Mouse (Mus musculus): ENCODE data around the gene Iglon5.

Iglon5 gene

DNA sequence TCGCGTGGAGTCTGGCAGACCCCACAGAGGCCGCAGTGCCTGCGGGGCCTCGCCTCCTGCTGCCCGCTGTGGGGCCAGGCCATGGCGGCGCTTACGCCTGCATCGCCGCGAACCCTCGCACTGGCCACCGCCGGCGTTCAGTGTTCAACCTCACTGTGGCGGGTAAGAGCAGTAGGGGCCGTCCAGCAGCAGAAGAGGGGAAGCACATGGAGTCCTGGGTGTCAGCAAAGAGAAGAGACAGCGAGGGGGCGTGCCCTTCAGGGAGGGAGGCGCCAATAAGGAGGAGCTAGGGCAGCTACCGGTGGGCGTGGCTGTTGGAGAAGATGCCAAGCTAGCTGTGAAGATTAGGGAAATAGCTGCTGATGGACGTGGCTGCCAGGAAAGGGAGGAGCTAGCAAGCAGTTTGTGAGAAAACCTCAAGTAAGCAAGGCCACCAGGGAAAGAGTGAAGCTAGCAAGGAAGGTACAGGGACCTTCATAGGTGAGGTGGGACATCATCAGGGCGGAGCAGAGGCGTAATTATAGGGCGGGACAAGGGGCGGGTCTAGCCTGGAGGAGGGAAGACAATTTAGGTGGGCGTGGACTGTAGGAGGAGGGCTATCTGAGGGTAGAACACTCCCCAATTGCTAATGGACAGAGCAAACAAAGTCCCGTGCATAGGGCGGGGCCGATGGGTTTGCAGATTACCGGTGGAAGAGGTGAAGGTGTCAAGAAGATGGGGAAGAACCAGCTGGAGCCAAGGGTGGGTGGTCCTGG is 24.4 kb downstream of the Iglon5 start:
- peak; percentile 62 for DNase-seq (ENCODE audit: low spot score)

DNA sequence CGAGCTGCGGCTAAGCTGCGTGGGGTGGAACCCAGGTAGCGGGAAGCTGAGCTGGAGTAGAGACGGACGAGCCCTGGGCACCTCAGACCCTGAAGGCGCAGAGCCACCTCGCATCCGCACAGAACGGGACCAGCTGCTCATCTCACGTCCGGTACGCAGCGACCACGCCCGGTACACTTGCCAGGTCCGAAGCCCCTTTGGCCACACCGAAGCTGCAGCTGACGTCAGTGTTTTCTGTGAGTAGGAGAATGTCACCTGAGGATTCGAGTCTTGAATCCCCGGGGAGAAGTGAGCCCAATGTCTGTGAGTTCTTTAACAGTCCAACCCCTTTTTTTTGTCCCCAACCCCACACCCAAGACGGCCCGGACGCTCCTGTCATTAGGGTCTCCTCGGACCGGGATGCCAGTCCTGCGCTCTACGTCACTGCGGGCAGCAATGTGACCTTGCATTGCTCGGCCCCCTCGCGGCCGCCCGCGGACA is 25.0 kb downstream of the Iglon5 start:
- DNase-seq (ENCODE audit: low spot score) = no peak

DNA sequence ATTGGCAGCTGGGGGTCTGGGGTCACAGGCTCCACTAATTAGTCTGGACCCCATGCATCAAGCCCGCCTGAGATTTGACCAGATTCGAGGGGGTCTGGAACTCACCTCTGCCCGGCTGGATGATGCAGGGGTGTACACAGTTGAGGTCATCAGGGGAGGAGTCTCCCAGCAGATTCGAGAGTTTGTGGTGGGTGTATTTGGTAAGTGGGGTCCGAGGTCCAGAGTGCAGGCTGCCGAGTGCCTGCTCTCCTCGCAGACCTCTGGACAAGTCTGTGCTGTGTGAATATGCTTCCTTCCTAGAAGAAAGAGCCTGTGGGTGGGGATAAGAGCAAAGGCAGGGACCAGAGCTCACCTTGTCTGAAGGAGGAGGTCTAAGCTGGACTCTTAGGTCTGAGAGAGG is 25.9 kb downstream of the Iglon5 start:
- no peak for DNase-seq (ENCODE audit: low spot score)

GRCm38 (mm10) chr7:43462851-43463250 is 27.0 kb downstream of the Iglon5 start, which contains the start of gene Vsig10l:
Gene Vsig10l (plus strand): TSS chr7:43463151.
- DNase-seq (ENCODE audit: low spot score) = no peak

- no peak for DNase-seq (ENCODE audit: low spot score)
Measured at GRCm38 (mm10) chr7:43454371-43454770, 35.5 kb downstream of the Iglon5 start.

- no peak for DNase-seq (ENCODE audit: low spot score)
Measured at GRCm38 (mm10) chr7:43453599-43454355, 36.1 kb downstream of the Iglon5 start.

GRCm38 (mm10) chr7:43452609-43453008 is 37.3 kb downstream of the Iglon5 start:
- DNase-seq (ENCODE audit: low spot score) = no peak

GRCm38 (mm10) chr7:43451726-43452125 is 38.1 kb downstream of the Iglon5 start:
- DNase-seq (ENCODE audit: low spot score) = no peak

DNA sequence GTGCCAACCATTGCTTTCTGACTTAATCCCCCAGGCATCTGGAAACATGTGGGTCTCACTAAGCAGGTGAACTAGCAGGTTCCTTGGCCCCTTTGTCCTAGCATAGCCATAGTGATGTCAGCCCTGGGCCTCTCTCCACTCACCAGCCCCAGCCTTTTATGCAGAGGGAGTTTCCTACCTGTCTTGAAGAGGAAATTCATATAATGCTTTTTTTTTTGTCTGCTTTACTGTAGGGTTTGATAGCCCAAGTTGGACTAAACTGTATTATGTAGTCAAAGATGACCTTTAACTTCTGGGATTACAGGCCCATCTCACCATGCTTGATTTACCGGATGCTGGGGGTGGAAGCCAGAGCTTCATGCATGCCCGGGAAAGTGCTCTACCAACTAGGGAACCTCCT is 40.1 kb downstream of the Iglon5 start:
- DNase-seq (ENCODE audit: low spot score) = no peak

- DNase-seq (ENCODE audit: low spot score) = no peak
Measured at GRCm38 (mm10) chr7:43448246-43448645, 41.6 kb downstream of the Iglon5 start.

GRCm38 (mm10) chr7:43447801-43448200 is 42.1 kb downstream of the Iglon5 start:
- DNase-seq (ENCODE audit: low spot score) = no peak

GRCm38 (mm10) chr7:43443917-43444293 is 46.0 kb downstream of the Iglon5 start, which contains the start of the genes Etfb and Gm45233:
Gene Etfb (plus strand): TSS chr7:43444083.
Gene Gm45233 (plus strand): TSS chr7:43444128.
- DNase-seq (ENCODE audit: low spot score) = peak; percentile 87

DNA sequence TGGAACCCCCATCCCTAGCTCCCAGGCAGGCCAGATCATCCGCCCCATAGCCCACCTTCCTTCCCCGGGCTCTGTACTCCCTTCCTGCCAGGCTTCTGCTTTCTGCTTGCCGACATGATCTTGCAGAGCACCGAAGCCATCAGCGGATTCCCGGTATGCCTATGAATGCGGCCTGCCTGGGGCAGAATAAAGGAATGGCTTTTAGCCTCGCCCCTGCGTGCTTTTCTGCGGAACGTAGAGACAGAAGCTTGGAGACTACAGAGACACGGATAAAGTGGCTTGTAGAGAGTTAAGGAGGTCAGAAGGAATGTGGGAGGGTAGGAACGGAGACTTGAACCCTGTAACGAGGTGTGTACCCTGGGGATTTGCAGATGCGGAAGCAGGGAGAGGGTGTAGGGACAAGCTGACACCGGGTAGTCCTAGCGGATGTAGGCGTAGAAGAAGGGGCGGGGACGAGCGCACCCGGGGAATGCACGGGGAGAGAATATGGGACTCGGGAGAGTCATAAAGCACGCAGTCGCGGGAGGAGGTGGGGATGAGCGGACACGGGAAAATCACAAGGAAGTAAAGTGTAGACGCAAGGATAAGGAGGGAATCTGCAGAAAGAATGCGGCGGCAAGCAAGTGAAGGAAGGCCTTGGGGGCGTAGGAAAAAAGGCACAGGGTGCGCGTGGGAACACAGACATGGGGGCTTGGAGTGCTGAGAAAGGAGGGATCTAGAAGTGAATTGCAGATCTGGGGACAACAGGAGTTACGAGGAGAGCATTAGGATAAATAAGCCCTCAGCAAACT is 46.6 kb downstream of the Iglon5 start:
- DNase-seq (ENCODE audit: low spot score) = peak; percentile 66

DNA sequence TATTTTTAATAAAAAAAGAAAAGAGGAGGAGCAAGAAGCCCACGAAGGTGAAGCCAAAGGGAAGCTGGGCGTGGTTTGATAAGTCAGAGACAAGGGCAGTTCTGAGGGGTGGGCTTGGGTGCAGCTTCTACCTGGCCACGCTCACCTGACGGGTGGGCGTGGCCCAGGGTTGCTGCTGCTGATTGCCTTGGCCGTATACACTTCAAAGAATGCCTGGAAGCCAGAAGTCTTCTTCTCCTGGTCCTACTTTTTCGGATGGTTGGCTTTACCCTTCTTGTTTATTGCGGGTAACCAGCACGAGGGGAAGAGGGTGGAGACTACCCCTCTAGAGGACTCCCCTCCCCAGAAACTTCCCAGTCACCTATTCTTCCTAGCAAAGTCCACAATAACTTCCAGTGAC is 47.2 kb downstream of the Iglon5 start:
- DNase-seq (ENCODE audit: low spot score) = no peak

DNA sequence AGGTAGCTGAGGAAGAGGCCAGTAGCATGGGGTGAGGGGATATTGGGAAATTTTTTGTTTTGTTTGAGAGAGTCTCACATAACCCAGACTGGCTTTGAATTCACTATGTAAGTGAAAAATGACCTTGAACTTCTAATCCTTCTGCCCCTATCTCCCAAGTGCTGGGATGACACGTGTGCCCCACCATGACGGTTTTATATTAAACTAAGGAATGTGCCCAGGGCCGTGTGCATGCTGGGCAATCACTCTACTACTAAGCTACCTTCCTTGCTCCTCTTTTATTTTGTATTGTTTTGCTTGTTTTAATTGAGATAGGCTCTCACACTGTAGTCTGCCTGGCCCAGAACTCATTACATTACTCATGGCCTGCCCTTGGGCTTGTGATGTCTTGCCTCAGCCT is 48.8 kb downstream of the Iglon5 start:
- no peak for DNase-seq (ENCODE audit: low spot score)

GRCm38 (mm10) chr7:43440482-43440881 is 49.4 kb downstream of the Iglon5 start, which contains the start of gene Cldnd2:
Gene Cldnd2 (plus strand): TSS chr7:43440782.
- DNase-seq (ENCODE audit: low spot score) = no peak

- DNase-seq (ENCODE audit: low spot score) = no peak
Measured at GRCm38 (mm10) chr7:43438611-43439010, 51.3 kb downstream of the Iglon5 start.

GRCm38 (mm10) chr7:43436341-43437255 is 53.3 kb downstream of the Iglon5 start, which contains the start of gene Nkg7:
Gene Nkg7 (plus strand): TSS chr7:43437073.
- no peak for DNase-seq (ENCODE audit: low spot score)

GRCm38 (mm10) chr7:43434676-43435075 is 55.2 kb downstream of the Iglon5 start:
- no peak for DNase-seq (ENCODE audit: low spot score)

DNA sequence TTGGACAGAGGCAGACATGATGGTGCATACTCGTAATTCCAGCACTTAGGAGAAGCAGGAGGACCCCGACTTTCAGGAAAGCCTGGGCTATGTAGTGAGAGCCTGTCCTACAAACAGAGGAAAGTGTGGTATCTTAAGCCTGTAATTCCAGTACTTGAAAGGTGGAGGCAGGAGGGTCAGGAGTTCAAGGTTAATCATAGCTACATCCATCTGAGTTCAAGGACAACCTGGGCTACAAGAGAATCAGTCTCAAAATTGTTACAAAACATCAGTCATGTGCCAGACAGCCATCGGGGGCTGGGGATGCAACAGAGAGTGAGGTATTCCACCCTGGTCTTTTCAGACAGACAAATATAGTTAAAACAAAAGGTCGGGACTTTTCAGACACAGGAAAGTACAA is 57.0 kb downstream of the Iglon5 start:
- no peak for DNase-seq (ENCODE audit: low spot score)

DNA sequence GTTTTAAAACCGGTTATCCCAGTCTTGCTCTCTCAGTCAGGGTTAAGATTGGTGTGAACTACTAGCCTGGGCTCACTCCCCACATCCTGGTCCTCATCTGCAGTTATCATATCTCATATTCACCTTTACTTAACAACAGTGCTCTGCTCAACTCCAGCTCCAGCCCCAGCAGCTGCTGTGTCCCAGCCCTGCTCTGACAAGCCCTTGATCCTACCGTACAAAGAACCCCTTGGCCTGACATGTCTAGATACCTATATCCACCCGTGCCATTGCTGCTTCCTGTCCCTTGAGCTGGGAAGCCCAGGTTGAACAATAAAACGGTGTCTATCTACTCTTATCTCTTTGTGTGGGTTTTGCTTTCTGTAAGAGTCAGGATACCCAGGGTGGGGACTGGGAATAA is 60.4 kb downstream of the Iglon5 start:
- DNase-seq (ENCODE audit: low spot score) = no peak

All from ovary, postnatal 10 days (tissue).